Mouse (Mus musculus) layer of hippocampus, adult 9-11 months (tissue): ENCODE data around the gene H2-T24.
"Not testable (repeated sequence)": the region's sequence is repeated elsewhere in the genome, so short reads cannot be mapped to it uniquely, and the experiment has no call there.

Experiments used
- DNase-seq: peaks from one replicate; pipeline ENCODE4 v3.0.0; 2022

H2-T24 gene

DNA sequence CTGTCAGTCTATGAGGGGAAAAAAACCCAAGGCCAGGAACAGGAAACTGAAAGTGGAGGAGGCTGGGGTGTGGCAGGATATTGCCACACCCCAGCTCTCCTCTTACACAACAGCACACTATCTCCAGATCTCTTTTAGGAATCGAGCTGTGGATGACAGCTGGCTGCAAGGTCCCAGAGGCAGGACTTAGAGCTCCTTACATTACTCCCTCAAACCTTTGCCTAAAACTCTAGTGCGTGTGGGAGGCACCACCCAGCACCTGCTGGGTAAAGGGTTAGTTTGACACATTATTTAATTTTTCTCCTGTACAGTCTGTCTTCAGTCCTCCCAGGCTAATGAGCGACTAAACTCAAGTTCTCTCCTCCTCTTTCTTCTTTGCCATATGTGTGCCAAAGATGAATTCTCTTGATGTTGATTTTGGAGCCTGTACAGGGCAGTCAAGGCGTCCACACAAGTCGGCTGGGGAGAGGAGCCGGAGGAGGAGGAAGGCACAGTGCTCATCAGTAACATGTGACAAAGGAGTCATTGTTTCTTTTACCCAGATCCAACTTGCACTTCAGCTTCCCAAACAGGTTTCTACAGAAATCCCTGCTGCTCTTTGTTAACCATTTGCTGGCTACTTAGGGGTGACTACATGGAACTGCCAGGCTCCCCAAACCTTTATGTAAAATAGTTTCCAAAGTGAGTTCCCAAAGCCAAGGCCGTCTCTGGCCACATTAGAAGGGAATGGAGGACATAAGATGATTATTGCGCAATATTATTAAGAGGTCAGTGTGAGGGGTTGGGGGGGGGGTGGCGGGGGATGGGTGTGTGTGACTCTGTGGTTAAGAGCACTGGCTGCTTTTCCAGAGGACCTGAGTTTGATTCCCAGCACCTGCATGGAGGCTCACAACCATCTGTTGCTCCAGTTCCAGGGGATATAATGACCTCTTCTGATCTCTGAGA, 3.6 kb upstream of the H2-T24 start:
- DNase-seq: no peak

- no peak for DNase-seq
Measured at GRCm38 (mm10) chr17:36022922-36023321, 2.6 kb upstream of the H2-T24 start.

DNA sequence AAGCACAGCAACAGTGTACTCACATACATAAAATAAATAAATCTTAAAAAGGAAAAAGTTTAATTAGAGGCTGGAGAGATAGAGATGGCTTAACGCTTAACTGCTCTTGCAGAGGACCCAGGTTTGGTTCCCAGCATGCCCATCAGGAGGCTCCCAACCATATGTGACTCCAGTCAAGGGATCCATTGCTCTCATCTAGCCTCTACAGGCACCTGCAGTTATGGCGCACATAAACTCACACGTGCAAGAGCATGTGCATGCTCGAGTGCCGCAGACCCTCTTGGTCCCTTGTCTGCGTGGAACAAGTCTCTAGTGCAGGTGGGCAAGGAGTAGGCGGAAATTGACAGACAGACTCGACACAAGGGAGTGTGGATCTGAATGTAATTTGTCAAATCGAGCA, 1.7 kb upstream of the H2-T24 start:
- no peak for DNase-seq

DNA sequence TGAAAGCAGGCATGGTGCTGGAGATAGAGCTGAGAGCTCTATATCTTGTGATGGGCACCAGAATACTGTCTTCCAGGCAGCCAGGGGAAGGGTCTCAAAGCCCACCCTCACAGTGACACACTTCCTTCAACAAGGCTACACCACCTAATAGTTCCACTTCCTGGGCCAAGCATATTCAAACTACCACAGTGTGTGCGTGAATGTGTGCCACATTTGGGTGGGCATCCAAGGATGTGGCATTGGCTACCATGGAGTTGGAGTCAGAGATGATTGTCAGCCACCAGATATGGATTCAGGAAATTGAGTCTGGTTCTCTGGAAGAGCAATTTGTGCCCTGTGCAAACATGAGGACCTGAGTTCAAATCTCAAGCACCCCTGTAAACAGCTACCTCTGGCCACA, 949 bp upstream of the H2-T24 start:
- no peak for DNase-seq

GRCm38 (mm10) chr17:36019519-36019918, 841 bp downstream of the H2-T24 start:
- no peak for DNase-seq

DNA sequence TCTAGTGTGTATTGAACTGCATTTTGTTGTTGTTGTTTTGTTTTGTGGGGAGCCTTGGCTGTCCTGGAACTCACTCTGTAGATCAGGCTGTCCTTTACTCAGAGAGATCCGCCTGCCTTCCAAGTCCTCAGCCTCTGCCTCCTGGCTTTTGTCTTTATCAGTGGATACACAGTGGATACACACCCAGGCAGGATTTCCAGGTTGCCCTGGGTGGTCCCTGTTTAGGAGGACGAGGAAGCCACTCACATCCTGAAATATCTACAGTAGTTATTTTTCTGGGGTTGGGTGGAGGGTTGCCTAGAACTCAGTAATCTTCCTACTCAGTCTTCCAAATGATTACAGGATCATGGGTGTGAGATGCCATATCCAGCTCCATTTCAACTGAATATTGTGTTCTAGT, 1.4 kb downstream of the H2-T24 start:
- no peak for DNase-seq

- DNase-seq: no peak
Measured at GRCm38 (mm10) chr17:36017046-36017445, 3.3 kb downstream of the H2-T24 start.

DNA sequence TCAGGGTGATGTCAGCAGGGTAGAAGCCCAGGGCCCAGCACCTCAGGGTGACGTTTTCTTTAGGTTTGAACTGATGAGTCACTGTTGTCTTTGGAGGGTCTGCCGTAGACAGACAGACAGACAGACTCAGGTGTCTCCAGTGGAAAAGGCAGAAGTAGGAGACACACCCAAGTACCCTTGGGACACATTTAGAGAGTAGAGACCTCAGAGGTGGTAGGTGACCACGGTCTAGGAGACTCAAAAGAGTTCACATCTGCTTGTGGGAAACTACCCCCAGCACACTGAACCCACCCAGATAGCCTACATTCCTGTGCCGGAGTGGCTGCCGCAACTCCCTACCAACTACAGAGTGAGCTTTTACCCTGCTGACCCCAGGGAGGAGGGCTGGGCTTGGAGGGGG, 5.4 kb downstream of the H2-T24 start:
- DNase-seq: no peak

DNA sequence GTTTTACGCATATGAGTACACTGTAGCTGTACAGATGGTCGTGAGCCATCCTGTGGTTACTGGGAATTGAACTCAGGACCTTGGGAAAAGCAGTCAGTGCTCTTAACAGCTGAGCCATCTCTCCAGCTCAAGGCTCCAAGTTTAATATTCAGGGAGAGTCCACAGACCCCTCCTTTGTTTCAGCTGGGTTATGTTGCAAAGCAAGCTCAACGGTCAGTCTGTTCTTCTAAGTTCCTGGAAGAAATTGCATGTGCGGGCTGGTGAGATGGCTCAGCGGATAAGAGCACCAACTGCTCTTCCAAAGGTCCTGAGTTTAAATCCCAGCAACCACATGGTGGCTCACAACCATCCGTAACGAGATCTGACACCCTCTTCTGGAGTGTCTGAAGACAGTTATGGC, 16.0 kb downstream of the H2-T24 start:
- not testable (repeated sequence) for DNase-seq

- DNase-seq: no peak
Measured at GRCm38 (mm10) chr17:36003331-36003730, 17.0 kb downstream of the H2-T24 start.

DNA sequence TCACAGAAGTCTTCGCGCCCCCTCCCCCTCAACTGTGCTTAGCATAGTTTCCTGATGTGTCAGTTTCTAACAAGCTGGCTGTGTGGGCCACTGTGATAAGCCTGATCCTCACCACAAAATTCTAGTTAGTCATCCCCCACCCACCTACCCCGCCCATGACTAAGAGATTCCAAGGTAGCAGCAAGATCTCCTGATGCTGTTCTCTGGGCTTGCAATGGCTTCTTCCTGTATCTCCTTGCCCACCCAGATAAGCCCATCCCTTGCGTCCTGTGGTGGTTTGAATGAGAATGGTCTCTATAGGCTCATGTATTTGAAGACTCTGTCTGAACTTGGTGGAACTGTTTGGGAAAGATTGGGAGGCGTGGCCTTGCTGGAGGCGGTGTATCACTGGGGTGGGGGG, 18.4 kb downstream of the H2-T24 start:
- DNase-seq: no peak

DNA sequence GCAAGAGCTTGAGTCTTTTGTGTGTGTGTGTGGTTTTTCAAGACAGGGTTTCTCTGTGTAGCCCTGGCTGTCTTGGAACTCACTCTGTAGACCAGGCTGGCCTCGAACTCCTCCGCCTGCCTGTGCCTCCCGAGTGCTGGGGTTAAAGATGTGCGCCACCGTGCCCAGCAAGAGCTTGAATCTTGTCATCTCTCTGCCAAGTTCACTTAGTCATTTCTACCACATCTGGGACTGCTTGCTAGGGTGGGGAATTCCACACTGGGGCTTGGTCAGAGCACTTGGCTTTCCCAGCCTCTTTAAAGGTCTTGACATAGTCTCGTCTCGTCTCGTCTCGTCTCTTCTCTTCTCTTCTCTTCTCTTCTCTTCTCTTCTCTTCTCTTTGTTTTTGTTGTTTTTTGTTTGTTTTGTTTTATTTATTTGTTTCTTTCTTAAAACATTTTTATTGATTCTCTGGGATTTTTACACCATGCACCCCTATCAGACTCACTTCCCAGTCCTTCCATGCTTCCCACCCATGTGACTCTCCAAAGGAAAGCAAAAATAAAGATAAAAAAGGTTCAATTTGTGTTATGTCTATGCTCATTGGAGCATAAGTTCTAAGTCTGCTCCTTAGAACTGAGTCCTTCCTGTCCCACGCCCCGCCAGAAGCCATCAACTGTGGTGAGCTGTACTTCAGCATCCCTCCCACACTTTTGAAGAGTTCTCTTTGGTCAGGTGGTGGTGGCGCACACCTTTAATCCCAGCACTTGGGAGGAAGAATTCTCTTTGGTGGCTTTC, 19.1 kb downstream of the H2-T24 start:
- DNase-seq: no peak

- DNase-seq: no peak
Measured at GRCm38 (mm10) chr17:36000349-36000748, 20.0 kb downstream of the H2-T24 start.

DNA sequence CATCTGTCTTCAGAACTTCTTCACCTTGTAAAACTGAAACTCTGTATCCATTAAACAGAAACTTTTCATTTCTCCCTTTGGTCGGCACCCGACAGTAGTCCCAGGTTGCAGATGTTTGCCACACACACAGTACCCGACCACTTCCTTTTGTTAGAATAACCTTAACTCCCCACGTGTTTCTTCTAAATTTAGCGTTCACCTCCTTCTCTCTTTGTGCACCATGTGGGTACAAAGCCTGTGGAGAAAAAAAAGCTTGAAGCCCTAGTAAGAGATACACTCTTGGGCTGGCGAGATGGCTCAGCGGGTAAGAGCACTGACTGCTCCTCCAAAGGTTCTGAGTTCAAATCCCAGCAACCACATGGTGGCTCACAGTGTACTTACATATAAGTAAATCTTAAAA, 21.0 kb downstream of the H2-T24 start:
- DNase-seq: no peak

DNA sequence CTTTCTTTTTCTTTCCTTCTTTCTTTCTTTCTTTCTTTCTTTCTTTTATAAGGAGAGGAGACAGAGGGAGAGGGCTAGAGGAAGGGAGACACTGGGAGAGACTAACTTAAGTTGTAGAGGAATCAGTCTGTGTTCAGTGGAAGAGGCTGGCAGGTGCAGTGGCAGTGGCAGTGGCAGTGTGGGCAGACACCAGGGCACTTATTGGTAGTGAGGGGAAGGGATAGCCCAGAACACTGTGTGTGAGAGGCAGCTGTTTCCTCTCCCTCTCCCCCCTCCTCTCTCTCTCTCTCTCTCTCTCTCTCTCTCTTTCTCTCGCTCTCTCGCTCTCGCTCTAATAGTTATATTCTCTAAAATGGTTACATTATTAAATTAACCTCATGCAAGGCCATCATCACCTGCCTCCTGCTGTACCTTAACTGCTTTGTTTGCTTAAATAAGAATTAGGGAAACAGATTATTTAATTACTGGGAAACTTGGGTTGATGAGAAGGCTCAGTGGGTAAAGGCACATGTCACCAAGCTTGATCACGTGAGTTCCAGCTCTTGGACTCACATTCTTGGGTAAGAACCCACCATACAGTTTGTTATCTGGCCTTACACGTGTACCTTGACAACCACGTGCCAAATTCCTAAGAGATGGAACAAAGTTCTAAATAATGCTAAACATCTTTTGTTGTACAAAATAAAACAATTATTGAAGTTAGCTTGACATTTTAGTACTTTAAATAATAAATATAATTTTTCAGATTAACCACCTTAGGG, 21.6 kb downstream of the H2-T24 start:
- DNase-seq: no peak

DNA sequence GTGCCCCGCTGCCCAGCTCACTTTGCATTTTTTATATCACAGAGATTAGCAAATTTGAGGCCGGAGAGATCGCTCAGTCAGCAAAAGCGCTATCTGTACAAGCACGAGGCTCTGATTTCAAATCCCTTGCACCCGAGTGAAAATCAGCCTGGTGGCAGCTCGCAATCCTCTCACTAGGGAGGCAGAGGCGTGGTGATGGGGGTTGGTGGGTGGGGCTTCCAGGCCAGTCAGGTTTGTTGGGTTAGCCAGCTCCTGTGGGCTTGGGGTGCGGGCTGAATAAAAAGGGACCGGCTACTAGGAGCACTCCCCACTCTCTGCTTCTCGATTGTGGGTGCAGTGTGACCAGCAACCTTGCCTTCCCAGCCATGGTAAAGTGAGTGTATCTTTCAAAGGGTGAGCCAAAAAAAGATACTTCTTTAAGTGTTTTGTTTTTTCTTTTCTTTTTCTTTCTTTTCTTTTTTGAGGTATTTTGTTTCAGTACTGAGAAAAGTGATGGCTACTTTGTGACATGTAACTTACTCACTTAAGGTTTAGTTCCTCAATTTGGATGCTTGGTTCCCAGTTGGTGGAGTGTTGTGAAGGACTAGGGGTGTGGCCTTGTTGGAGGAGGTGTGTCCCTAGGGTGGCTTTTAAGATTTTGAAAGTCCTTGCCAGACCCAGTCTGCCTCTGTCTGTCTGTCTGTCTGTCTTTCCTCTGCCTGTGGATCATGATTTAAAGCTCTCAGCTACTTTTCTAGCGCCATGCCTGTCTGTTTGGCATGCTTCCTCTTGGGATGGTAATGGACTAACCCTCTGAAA, 22.4 kb downstream of the H2-T24 start:
- DNase-seq: no peak

GRCm38 (mm10) chr17:35996949-35997348, 23.4 kb downstream of the H2-T24 start:
- DNase-seq: peak; percentile 93

DNA sequence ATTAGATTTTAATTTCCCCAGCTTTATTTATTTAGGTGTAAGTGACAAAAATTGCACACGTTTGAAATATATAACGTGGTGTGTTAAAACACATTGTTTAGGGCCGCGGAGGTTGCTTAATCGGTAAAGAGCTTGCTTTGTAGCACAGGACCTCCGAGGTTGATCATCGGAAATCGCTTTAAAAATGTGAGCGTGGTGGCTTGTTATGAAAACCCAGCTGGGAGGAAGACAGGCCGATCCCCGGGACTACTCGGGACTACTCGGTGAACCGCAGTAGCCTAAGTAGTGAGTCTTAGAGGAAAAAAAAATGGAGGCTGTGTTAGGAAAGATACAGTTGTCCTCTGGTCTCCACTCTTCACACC, 25.5 kb downstream of the H2-T24 start:
- DNase-seq: no peak

GRCm38 (mm10) chr17:35994175-35994878, 26.0 kb downstream of the H2-T24 start:
- peak; percentile 78 for DNase-seq

GRCm38 (mm10) chr17:35993675-35994074, 26.7 kb downstream of the H2-T24 start:
- DNase-seq: peak; percentile 62

- DNase-seq: no peak
Measured at GRCm38 (mm10) chr17:35991781-35992180, 28.6 kb downstream of the H2-T24 start.

DNA sequence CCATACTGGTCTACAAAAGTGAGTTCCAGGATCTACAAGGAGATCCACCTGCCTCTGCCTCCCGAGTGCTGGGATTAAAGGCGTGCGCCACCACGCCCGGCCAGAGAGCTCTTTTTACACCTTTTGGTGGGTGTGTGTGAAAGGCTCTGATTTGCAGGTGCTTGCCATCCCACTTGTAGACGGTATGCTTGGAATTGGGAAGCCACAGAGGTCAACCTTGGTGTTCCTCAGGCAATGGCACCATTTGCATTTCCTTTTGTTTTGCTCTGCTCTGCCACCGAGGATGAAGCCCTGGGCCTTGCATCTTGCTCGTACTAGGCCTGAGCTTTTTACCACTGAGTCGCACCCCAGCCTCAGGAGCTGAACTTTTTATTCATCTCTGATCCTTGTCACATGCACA, 38.6 kb downstream of the H2-T24 start:
- no peak for DNase-seq
